Mouse (Mus musculus) kidney, embryonic 16.5 days (tissue): ENCODE measurements around the gene Ifnab. TPM values are rescaled to one million over a fixed set of nuclear protein-coding genes. Genes with fewer than 3 reads are reported as not detected.

Source experiments
- ATAC-seq: fragments of 200-750 bp; cut with Nextera tagmentation; 2 replicates; pipeline ENCODE4 v1.8.0; 2017; ENCODE audit warnings: moderate TSS enrichment; ENCODE audit not compliant: low FRiP score, low TSS enrichment
- H3K27ac ChIP-seq: fragments of 300-500 bp; sonication (generic); 2 replicates; pipeline ENCODE4 v1.5.1; 2014; ENCODE audit warnings: low read length
- H3K27me3 ChIP-seq: fragments of 300-500 bp; sonication (generic); 2 replicates; pipeline ENCODE4 v1.6.1; 2014; ENCODE audit warnings: low read length, control low read depth, mixed read lengths; ENCODE audit not compliant: insufficient read depth
- H3K36me3 ChIP-seq: fragments of 300-500 bp; sonication (generic); 2 replicates; pipeline ENCODE4 v1.6.1; 2014; ENCODE audit warnings: low read length, control low read depth, mixed read lengths; ENCODE audit not compliant: insufficient read depth
- H3K4me1 ChIP-seq: fragments of 300-500 bp; sonication (generic); 2 replicates; pipeline ENCODE4 v1.6.1; 2014; ENCODE audit warnings: low read length, control low read depth, mixed read lengths; ENCODE audit not compliant: insufficient read depth
- H3K4me2 ChIP-seq: fragments of 300-500 bp; sonication (generic); replicated peaks from 2 replicates; pipeline ENCODE4 v1.6.1; 2014; ENCODE audit warnings: low read depth, low read length
- H3K4me3 ChIP-seq: fragments of 300-500 bp; sonication (generic); 2 replicates; pipeline ENCODE4 v1.5.1; 2014; ENCODE audit warnings: mild to moderate bottlenecking, low read length
- H3K9ac ChIP-seq: fragments of 300-500 bp; sonication (generic); replicated peaks from 2 replicates; pipeline ENCODE4 v1.6.1; 2014; ENCODE audit warnings: low read length
- H3K9me3 ChIP-seq: fragments of 300-500 bp; sonication (generic); 2 replicates; pipeline ENCODE4 v1.6.1; 2016; ENCODE audit warnings: low read length, control low read depth
- WGBS: fragments of 180-500 bp; shearing (Covaris S2); extraction: QIAGEN DNeasy Blood & Tissue Kit; methylation state at CpG from one replicate; pipeline ENCODE4 v1.1.7; 2014; 5-methylcytosine and 5-hydroxymethylcytosine counted together
- polyA plus RNA-seq: library from polyadenylated mRNA; unstranded; fragments of >200 nt; fragmentation: Nextera tagmentation; extraction: Ambion mirVana; gene quantifications from 2 replicates; pipeline ENCODE4 v1.2.1, GENCODE M21; 2015

Ifnab gene
- polyA plus RNA-seq, 1 experiment from 2014 or later, result not detected

DNA sequence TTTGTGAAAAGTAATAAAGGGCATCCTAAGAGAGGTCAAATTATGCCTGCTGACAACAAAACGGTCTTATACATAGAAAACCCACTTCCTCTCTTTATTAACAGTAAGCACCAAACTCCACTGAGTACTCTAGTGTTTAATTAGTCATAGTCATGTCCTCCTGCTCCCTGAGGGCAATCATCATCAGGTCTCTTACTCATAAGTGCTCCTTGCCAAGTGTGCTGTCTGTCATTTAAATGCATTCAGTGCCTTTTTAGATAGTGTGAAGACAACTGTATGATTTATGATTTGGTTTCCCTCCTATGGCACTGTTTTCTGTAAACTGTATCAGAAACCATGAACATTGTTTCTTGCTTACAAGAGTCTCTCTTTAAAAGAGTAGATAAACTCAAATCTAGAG lies 23.1 kb upstream of the Ifnab start:
- peaks cover 10% of the 10 kb centered on the region for H3K4me1 ChIP-seq
- no peak for ATAC-seq

DNA sequence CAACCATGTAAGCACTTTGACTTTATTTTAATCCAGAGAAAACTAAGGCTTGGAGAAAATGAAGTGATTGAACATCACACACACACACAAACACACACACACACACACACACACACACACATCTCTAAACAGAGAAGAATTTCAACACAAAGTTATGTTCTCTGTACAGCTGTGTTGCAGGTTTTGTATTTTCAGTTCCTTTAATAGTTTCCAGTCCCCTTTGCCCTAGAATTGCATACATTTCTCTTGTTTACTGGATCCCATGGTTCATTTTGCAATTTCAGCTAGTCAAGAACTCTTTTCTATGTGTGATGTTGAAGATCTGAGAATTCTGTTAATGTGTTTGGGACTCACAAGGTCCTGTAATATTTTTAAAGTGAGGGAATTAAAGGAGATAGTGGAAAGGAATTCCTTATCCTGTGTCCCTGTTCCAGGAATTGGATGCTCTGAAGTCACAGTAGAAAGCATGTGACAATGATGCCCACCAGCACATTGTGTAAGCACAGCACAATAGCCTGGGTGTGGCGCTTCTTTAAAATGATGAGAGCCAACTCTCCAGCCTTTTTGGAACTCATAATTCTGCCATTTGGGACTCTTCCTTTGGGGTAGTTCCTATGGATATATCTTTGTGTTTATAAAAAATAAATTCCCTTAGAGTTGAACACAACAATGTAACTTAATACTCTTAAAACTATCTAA lies 16.1 kb upstream of the Ifnab start:
- WGBS, result 81% methylated on average over 1 of the region's 1 CpGs
- Histone ChIP-seq H3K27ac (no peak overlapping the region), H3K4me3 (no peak overlapping the region), H3K4me1 (no peaks in the 10 kb centered on the region), H3K9ac (no peak overlapping the region), H3K9me3 (no peaks in the 10 kb centered on the region), H3K4me2 (no peak overlapping the region), H3K36me3 (no peaks in the 10 kb centered on the region), H3K27me3 (no peaks in the 10 kb centered on the region)
- ATAC-seq, result no peak

More for the DNA sequence above, 23.1 kb upstream of the Ifnab start:
- Histone ChIP-seq H3K36me3 (peaks cover 21% of the 10 kb centered on the region), H3K9me3 (no peaks in the 10 kb centered on the region), H3K27me3 (no peaks in the 10 kb centered on the region), H3K4me2 (no peak overlapping the region), H3K9ac (no peak overlapping the region), H3K27ac (no peak overlapping the region), H3K4me3 (no peak overlapping the region)
- WGBS, result 78% methylated on average over 1 of the region's 1 CpGs

DNA sequence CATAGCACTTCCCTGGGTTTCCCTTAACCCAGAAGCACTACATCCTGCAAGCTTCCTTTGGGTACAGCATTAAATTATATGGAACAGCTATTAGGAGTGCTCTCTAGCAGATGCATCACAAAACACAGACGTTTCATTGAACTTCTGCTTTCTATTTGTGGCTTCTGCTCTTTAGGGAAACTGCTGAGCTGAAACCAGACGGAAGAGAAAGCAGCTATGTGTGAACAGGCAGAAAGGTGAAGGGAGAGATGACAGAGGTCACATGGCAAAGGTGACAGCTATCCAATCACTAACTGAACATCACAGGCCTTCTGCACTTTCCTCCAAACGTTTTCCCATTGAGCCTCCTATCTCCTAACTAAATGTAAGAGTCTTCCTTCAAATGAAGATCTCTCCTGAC lies 14.8 kb upstream of the Ifnab start:
- no peak overlapping the region for H3K4me3 ChIP-seq
- WGBS, result 35% methylated on average over 3 of the region's 3 CpGs
- H3K9me3 ChIP-seq, result no peaks in the 10 kb centered on the region
- no peaks in the 10 kb centered on the region for H3K4me1 ChIP-seq
- no peaks in the 10 kb centered on the region for H3K27me3 ChIP-seq
- no peak for ATAC-seq
- no peaks in the 10 kb centered on the region for H3K36me3 ChIP-seq
- no peak overlapping the region for H3K9ac ChIP-seq
- no peak overlapping the region for H3K4me2 ChIP-seq
- H3K27ac ChIP-seq, result no peak overlapping the region

DNA sequence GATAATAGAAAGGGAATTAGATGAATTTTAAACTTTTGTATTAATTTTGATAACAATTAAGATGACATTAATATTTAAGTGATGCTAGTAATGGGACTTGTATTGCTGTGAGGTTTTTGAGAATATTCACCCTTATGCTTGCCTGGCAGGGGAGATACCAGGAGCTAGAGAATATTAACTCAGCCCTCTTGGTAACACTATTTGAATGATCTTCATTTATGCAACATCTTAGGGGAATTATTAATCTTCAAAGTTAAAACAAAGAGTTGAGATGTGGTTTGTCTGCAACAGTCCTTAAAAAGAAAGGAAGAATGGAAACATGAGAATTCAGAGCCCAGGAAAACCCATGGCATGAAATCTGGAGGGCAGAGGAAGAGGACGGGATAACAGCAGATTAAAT lies 8.1 kb upstream of the Ifnab start:
- no peaks in the 10 kb centered on the region for H3K36me3 ChIP-seq
- H3K27ac ChIP-seq, result no peak overlapping the region
- WGBS, result 71% methylated on average over 1 of the region's 1 CpGs
- H3K4me3 ChIP-seq, result no peak overlapping the region
- no peak for ATAC-seq
- no peaks in the 10 kb centered on the region for H3K9me3 ChIP-seq
- H3K4me2 ChIP-seq, result no peak overlapping the region
- no peak overlapping the region for H3K9ac ChIP-seq
- peaks cover 2% of the 10 kb centered on the region; the same call in 1 of the 2 replicates for H3K27me3 ChIP-seq
- no peaks in the 10 kb centered on the region for H3K4me1 ChIP-seq

DNA sequence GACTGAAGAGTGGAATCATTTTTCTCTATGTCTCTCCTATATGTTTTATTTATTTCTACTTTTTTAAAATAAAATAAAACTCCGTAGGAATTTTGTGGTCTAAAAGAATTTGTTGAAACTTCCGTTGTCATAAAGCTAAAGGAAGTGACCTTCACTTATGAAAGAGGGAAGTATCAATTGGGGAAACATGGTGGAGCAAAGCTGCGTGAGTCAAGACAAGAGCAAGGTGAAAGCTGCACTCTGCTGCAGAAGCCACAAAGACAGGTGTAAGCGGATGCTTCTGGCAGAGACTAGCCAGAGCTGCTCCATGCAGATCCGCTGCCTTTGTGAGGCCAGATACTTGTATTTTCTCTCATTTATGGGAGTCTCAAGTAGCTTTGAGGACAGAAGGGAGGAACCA lies 7.6 kb upstream of the Ifnab start:
- no peak for ATAC-seq
- no peaks in the 10 kb centered on the region for H3K9me3 ChIP-seq
- 83% methylated on average over 5 of the region's 5 CpGs for WGBS
- H3K4me1 ChIP-seq, result no peaks in the 10 kb centered on the region
- no peak overlapping the region for H3K4me3 ChIP-seq
- H3K27ac ChIP-seq, result no peak overlapping the region
- peaks cover 3% of the 10 kb centered on the region; the same call in 1 of the 2 replicates for H3K27me3 ChIP-seq
- H3K9ac ChIP-seq, result no peak overlapping the region
- H3K36me3 ChIP-seq, result no peaks in the 10 kb centered on the region
- no peak overlapping the region for H3K4me2 ChIP-seq

DNA sequence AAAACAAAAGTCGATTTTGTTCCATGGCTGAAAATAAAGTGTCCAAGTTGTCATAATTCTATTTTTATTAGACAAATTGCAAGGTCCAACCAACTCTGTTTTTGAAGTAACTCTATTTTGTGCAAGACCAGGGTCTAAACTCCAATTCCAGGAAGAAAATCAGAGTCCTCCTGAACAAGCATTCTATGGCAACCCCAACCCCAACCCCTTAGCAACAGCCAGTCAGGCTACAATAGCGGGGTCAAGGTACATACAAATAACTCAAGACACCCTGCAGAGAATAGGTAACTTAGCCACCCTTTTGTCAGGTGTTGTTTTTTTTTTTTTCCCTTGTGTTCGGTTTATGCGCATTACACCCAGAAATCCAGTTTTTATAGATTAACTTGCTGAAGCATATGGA lies 6.6 kb upstream of the Ifnab start:
- no peaks in the 10 kb centered on the region for H3K4me1 ChIP-seq
- H3K4me2 ChIP-seq, result no peak overlapping the region
- H3K9me3 ChIP-seq, result no peaks in the 10 kb centered on the region
- no peaks in the 10 kb centered on the region for H3K36me3 ChIP-seq
- H3K9ac ChIP-seq, result no peak overlapping the region
- H3K4me3 ChIP-seq, result no peak overlapping the region
- WGBS, result 83% methylated on average over 4 of the region's 4 CpGs
- peaks cover 3% of the 10 kb centered on the region; the same call in 1 of the 2 replicates for H3K27me3 ChIP-seq
- no peak overlapping the region for H3K27ac ChIP-seq
- no peak for ATAC-seq

DNA sequence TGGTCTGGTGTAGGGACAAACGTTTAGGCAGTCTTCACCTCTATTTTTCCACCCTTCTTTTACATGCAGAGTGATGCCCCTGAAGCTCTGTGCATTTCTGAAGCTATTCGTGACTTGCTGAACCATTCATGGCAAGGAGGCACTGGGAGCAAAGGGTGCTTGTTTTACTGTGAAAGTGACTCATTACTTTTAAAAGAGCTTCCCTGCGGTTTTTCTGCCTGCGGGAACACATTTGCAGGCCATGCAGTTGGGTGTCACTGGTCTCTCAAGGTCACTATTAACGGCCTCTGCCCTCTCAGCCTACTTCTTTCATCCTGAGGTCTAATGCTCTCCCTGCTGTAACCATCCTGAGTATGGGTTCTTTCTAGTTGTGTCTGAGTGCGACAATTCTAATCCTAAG lies 5.9 kb upstream of the Ifnab start:
- peaks cover 6% of the 10 kb centered on the region; the same call in 1 of the 2 replicates for H3K27me3 ChIP-seq
- ATAC-seq, result no peak
- no peaks in the 10 kb centered on the region for H3K36me3 ChIP-seq
- H3K4me1 ChIP-seq, result no peaks in the 10 kb centered on the region
- H3K4me3 ChIP-seq, result no peak overlapping the region
- no peak overlapping the region for H3K27ac ChIP-seq
- no peak overlapping the region for H3K4me2 ChIP-seq
- H3K9me3 ChIP-seq, result no peaks in the 10 kb centered on the region
- H3K9ac ChIP-seq, result no peak overlapping the region
- 51% methylated on average over 6 of the region's 6 CpGs for WGBS

DNA sequence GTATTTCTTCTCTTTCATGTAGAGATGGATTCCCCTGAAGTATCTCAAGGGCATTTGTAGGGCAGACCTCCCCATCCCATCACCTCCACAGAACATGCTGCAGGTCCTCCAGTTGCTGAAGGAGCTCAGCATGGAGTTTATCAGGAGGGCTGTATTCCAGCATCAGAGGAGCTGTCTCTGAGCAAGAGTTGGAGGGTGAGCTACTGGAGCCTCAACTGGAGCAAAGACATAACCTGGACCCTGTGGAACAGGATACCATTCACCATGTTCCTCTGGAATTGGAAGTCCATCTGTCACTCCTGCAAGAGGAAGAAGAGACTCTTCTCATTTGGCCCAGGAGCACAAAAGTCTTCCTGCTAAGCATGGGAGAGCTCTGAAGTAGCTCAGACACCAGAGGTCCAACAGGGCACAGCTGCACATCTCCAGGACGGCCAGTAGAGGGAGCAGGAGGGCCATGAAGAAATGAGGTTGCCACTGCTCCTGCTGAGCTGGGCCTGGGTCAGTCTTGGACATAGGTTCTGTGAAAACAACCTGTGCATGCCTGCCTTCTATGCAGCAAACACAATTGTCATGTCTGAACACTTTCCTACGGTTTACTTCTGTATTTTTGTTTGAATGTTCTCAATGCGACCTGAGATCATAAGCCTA lies 5.2 kb upstream of the Ifnab start:
- Histone ChIP-seq H3K9ac (no peak overlapping the region), H3K4me1 (no peaks in the 10 kb centered on the region), H3K4me2 (no peak overlapping the region), H3K27ac (no peak overlapping the region), H3K9me3 (no peaks in the 10 kb centered on the region), H3K36me3 (no peaks in the 10 kb centered on the region), H3K4me3 (no peak overlapping the region), H3K27me3 (peaks cover 6% of the 10 kb centered on the region; the same call in 1 of the 2 replicates)
- peak; percentile 92 for ATAC-seq
- WGBS, result 20% methylated on average over 3 of the region's 3 CpGs

DNA sequence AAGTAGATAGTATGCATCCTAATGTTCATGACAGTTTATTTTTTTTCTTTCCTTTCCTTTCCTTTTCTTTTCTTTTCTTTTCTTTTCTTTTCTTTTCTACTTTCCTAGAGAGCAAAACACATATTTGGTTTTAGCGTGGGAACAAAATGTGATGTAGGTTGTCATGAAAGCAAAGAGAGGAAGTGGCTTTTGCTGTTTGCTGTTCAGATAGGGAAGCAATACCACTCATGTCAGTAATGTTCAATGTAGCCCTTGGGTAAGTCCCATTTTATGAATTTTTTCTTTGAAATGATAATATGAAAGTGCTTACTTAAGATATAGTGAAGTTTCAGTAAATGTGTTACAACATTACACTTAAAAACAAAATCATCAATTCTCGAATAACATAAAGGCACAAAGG lies 2.2 kb upstream of the Ifnab start:
- no peak for ATAC-seq
- H3K4me1 ChIP-seq, result no peaks in the 10 kb centered on the region
- 77% methylated on average over 2 of the region's 2 CpGs for WGBS
- no peak overlapping the region for H3K4me3 ChIP-seq
- H3K9ac ChIP-seq, result no peak overlapping the region
- H3K27me3 ChIP-seq, result peaks cover 6% of the 10 kb centered on the region; the same call in 1 of the 2 replicates
- peaks cover 2% of the 10 kb centered on the region; the same call in 1 of the 2 replicates for H3K9me3 ChIP-seq
- H3K27ac ChIP-seq, result no peak overlapping the region
- no peaks in the 10 kb centered on the region for H3K36me3 ChIP-seq
- no peak overlapping the region for H3K4me2 ChIP-seq

DNA sequence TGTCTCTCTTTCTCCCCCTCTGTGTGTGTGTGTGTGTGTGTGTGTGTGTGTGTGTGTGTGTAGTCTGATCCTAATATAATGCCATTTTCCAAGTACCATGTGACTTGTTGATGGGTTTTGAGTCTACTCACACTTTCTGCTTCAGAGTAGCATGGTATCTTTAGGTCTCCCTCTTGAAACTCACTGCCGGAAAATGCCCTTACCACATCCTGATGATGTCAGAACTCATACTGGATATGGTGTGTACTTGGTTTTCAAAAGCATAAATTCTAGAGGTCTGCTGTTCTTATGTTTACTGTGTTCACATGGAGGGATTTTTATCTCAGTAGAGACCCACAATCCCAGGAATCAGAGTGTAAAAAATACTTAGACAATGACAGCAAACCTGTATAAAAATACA lies 1.4 kb upstream of the Ifnab start:
- Histone ChIP-seq H3K4me1 (no peaks in the 10 kb centered on the region), H3K9me3 (peaks cover 2% of the 10 kb centered on the region; the same call in 1 of the 2 replicates), H3K9ac (no peak overlapping the region), H3K36me3 (no peaks in the 10 kb centered on the region), H3K4me2 (no peak overlapping the region), H3K4me3 (no peak overlapping the region), H3K27ac (no peak overlapping the region), H3K27me3 (peaks cover 6% of the 10 kb centered on the region; the same call in 1 of the 2 replicates)
- ATAC-seq, result no peak
- 87% methylated on average over 1 of the region's 1 CpGs for WGBS
